Mouse (Mus musculus) left cerebral cortex, postnatal 36 days (tissue): Measurements from ENCODE around the gene Usp12. TPM values are rescaled to one million over a fixed set of nuclear protein-coding genes. Genes with fewer than 3 reads are reported as not detected.
A peak's percentile ranks its signal among the peaks of the same experiment; 100 is the strongest.

Experiments
- DNase-seq, 2 experiments: peaks; one replicate each; pipeline ENCODE4 v3.0.0; 2021 to 2022; ENCODE audit warnings: low spot score in 2 of 2, mixed read lengths in 1 of 2
- intact Hi-C: fragments of 180-260 bp; cut with DNase I; formaldehyde crosslinking; loops from one replicate; pipeline ENCODE4 v1.15.1; 2025
- total RNA-seq, 2 experiments: library from RNA; stranded (reverse); gene quantifications; 2 replicates each; pipeline ENCODE4 v1.2.3; 2021

The Usp12 gene
- 10 to 100 TPM; 56.2 to 57.8 TPM for total RNA-seq

- intact Hi-C loops = loop anchor here (2.0 to 5.0 kb wide), 2 partner anchors 38 to 68 kb away; partner anchors contain the start of gene Rpl21
- DNase-seq = peak; percentile 98 to 100
Measured at GRCm38 (mm10) chr5:146794853-146795252, at the start of gene Usp12. Gene Usp12, minus strand, starts transcription at chr5:146795006.

GRCm38 (mm10) chr5:146844301-146844941 is 49.6 kb upstream of the Usp12 start:
- intact Hi-C loops = loop anchor here (5.0 kb wide), 1 partner anchor 137 kb away; no protein-coding TSS in a partner anchor
- no peak for DNase-seq

GRCm38 (mm10) chr5:146841996-146842395 is 47.2 kb upstream of the Usp12 start:
- DNase-seq = no peak

GRCm38 (mm10) chr5:146841301-146841700 is 46.5 kb upstream of the Usp12 start:
- no peak for DNase-seq
- intact Hi-C loops = loop anchor here (5.0 kb wide), 1 partner anchor 134 kb away; no protein-coding TSS in a partner anchor

More at GRCm38 (mm10) chr5:146841996-146842395, 47.2 kb upstream of the Usp12 start:
- intact Hi-C loops = loop anchor here (5.0 kb wide), 1 partner anchor 135 kb away; no protein-coding TSS in a partner anchor

- intact Hi-C loops = loop anchor here (5.0 kb wide), 1 partner anchor 133 kb away; no protein-coding TSS in a partner anchor
- DNase-seq = no peak
Measured at GRCm38 (mm10) chr5:146840422-146840821, 45.6 kb upstream of the Usp12 start.

GRCm38 (mm10) chr5:146839760-146840159 is 45.0 kb upstream of the Usp12 start:
- DNase-seq = no peak
- intact Hi-C loops = loop anchor here (5.0 kb wide), 1 partner anchor 132 kb away; no protein-coding TSS in a partner anchor

GRCm38 (mm10) chr5:146838836-146839648 is 44.2 kb upstream of the Usp12 start:
- DNase-seq = no peak
- intact Hi-C loops = no loop called here

- no peak for DNase-seq
- intact Hi-C loops = no loop called here
Measured at GRCm38 (mm10) chr5:146837967-146838720, 43.3 kb upstream of the Usp12 start.

- DNase-seq = no peak
- intact Hi-C loops = no loop called here
Measured at GRCm38 (mm10) chr5:146834959-146835358, 40.2 kb upstream of the Usp12 start.

- DNase-seq = no peak
- intact Hi-C loops = loop anchor here (2.0 kb wide), 2 partner anchors 39 to 69 kb away; partner anchors contain the start of gene Usp12
Measured at GRCm38 (mm10) chr5:146833673-146834201, 38.9 kb upstream of the Usp12 start.

GRCm38 (mm10) chr5:146832769-146833448 is 38.1 kb upstream of the Usp12 start, which contains the start of gene Rpl21:
Gene Rpl21, plus strand, starts transcription at chr5:146832890.
- DNase-seq = peak; percentile 95 to 97
- intact Hi-C loops = loop anchor here (2.0 kb wide), 2 partner anchors 38 to 68 kb away; partner anchors contain the start of gene Usp12

GRCm38 (mm10) chr5:146832435-146832768 is 37.6 kb upstream of the Usp12 start:
- intact Hi-C loops = loop anchor here (2.0 kb wide), 2 partner anchors 38 to 68 kb away; partner anchors contain the start of gene Usp12
- no peak for DNase-seq

GRCm38 (mm10) chr5:146829528-146829927 is 34.7 kb upstream of the Usp12 start:
- DNase-seq = no peak
- intact Hi-C loops = no loop called here

- DNase-seq = no peak
- intact Hi-C loops = no loop called here
Measured at GRCm38 (mm10) chr5:146823005-146823404, 28.2 kb upstream of the Usp12 start.

- intact Hi-C loops = no loop called here
- DNase-seq = no peak
Measured at GRCm38 (mm10) chr5:146818906-146819623, 24.3 kb upstream of the Usp12 start.

- intact Hi-C loops = no loop called here
- DNase-seq = no peak
Measured at GRCm38 (mm10) chr5:146817583-146817982, 22.8 kb upstream of the Usp12 start.

- intact Hi-C loops = no loop called here
- no peak for DNase-seq
Measured at GRCm38 (mm10) chr5:146815394-146815793, 20.6 kb upstream of the Usp12 start.

- no peak for DNase-seq
- intact Hi-C loops = no loop called here
Measured at GRCm38 (mm10) chr5:146813421-146813820, 18.6 kb upstream of the Usp12 start.
